Mouse (Mus musculus) hindbrain, embryonic 13.5 days (tissue): Measurements from ENCODE around the gene Esp24. TPM values are rescaled to one million over a fixed set of nuclear protein-coding genes. Genes with fewer than 3 reads are reported as not detected.
"Not testable (repeated sequence)": the region's sequence is repeated elsewhere in the genome, so short reads cannot be mapped to it uniquely, and the experiment has no call there.

Experiments used
- ATAC-seq: fragments of 200-750 bp; cut with Nextera tagmentation; 2 replicates; pipeline ENCODE4 v1.8.0; 2017; ENCODE audit warnings: moderate TSS enrichment; ENCODE audit not compliant: low FRiP score
- H3K27ac ChIP-seq: fragments of 300-500 bp; sonication (generic); 2 replicates; pipeline ENCODE4 v1.5.1; 2015; ENCODE audit warnings: inconsistent platforms, mild to moderate bottlenecking, moderate library complexity
- H3K27me3 ChIP-seq: fragments of 300-500 bp; sonication (generic); 2 replicates; pipeline ENCODE4 v1.6.1; 2015; ENCODE audit warnings: mild to moderate bottlenecking, inconsistent platforms
- H3K36me3 ChIP-seq: fragments of 300-500 bp; sonication (generic); 2 replicates; pipeline ENCODE4 v1.6.1; 2015; ENCODE audit warnings: mild to moderate bottlenecking, inconsistent platforms
- H3K4me1 ChIP-seq: fragments of 300-500 bp; sonication (generic); replicated peaks from 2 replicates; pipeline ENCODE4 v1.6.1; 2015; ENCODE audit warnings: inconsistent platforms
- H3K4me2 ChIP-seq: fragments of 300-500 bp; sonication (generic); 2 replicates; pipeline ENCODE4 v1.6.1; 2015; ENCODE audit warnings: inconsistent platforms, mild to moderate bottlenecking, moderate library complexity
- H3K4me3 ChIP-seq: fragments of 300-500 bp; sonication (generic); 2 replicates; pipeline ENCODE4 v1.5.1; 2015; ENCODE audit warnings: mild to moderate bottlenecking, inconsistent platforms
- H3K9ac ChIP-seq: fragments of 300-500 bp; sonication (generic); 2 replicates; pipeline ENCODE4 v1.6.1; 2015; ENCODE audit warnings: mild to moderate bottlenecking, inconsistent platforms
- H3K9me3 ChIP-seq: fragments of 300-500 bp; sonication (generic); 2 replicates; pipeline ENCODE4 v1.6.1; 2016; ENCODE audit warnings: inconsistent platforms
- WGBS: fragments of 180-500 bp; shearing (Covaris S2); methylation state at CpG from one replicate; pipeline ENCODE4 v1.1.7; 2015; 5-methylcytosine and 5-hydroxymethylcytosine counted together
- polyA plus RNA-seq: library from polyadenylated mRNA; unstranded; fragments of >200 nt; fragmentation: Nextera tagmentation; extraction: Ambion mirVana; gene quantifications from 2 replicates; pipeline ENCODE4 v1.2.1, GENCODE M21; 2015

Gene Esp24
- not detected in 2 replicates for polyA plus RNA-seq

DNA sequence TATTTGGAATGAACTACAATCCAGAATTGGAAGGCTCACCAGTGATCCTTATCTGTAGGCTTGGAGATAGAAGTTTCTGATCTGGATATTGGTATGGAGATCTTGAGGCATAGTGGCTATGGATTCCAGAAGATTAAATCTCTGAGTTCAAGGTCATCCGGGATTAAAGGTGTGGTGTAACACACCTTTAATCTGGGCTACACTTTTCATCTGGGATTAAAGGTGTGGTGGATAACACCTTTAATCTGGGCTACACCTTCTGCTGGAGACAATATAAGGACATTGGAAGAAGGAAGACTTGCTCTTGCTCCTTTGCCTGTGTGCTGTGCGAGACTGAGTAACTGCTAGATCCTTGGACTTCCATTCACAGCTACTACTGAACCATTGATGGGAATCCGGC is at the start of gene Esp24:
TSS of gene Esp24 (plus strand) at position 301 of the 400 bp plus-strand sequence.
- H3K27me3 ChIP-seq, H3K4me3 ChIP-seq, H3K27ac ChIP-seq, H3K4me1 ChIP-seq, H3K4me2 ChIP-seq, H3K9me3 ChIP-seq, ATAC-seq, H3K9ac ChIP-seq, H3K36me3 ChIP-seq: not testable (repeated sequence)
- 88% methylated on average over 3 of the region's 3 CpGs for WGBS

DNA sequence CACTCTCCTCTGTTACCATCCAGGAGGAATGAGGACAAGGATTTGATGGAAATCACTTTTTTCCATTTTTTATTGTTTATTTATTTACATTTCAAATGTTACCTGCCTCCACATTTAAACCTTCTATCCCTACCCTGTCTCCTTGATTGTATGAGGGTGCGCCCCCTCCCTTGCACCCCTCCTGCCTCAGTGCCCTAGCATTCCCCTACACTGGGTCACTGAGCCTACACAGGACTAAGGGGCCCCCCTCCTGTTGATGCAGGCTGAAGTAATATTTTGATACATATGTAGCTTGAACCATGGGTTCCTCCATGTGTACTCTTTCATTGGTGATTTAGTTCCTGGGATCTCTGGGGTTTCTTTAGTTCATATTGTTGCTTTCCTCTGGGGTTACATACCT is 26.6 kb upstream of the Esp24 start:
- no peak overlapping the region for H3K9ac ChIP-seq
- 88% methylated on average over 1 of the region's 1 CpGs for WGBS
- ATAC-seq: no peak
- H3K36me3 ChIP-seq: no peaks in the 10 kb centered on the region
- no peaks in the 10 kb centered on the region for H3K27me3 ChIP-seq
- no peak overlapping the region for H3K27ac ChIP-seq
- no peaks in the 10 kb centered on the region for H3K9me3 ChIP-seq
- H3K4me1 ChIP-seq: no peaks in the 10 kb centered on the region
- no peak overlapping the region for H3K4me2 ChIP-seq
- no peak overlapping the region for H3K4me3 ChIP-seq

DNA sequence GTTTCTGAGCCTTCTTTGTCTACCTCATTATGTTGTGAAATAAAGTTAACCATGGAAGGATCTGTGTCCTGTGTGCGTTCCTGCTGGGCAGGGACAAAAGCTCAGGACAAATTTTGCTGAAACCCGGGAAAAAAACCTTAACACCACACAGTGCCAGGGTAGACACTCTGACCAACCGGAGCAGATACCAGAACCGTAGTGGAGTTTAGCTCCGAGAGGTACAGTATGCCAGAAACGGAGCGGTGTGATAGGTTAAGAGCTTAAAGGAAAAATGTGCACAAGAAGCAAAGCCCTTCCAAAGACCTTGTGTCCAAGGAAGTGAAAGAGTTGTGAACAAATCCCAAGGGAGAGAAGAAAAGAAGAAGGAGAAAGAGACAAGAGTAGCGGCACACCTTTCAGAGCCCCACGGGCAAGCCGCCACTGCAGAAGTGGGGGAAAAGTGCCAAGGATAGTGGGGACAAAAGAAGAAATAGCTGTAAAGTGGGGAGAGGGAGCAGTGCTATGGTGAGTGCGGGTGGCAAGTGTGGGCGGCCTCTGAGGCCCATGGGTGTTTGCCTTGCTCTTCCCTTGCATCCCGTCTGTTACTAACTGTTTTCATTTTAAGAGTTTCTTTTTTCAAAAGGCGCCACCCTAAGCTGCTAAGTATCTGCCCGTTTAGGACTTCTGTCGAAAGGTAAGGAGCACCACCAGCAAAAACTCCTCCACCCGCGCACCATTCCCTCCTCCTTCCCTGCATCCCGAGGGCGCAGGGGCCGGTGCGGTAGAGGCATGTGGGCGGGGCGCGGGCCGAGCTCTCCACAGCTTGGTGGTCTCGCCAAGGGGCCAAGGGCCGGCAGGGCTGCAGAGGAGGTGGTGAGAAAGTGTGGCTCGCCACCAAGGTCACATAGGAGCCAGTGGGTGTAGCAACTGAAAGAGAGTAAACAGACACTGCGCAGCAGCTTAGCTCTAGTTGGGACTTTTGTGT is 25.5 kb upstream of the Esp24 start:
- Histone ChIP-seq H3K27ac (no peak overlapping the region), H3K9me3 (no peaks in the 10 kb centered on the region), H3K27me3 (no peaks in the 10 kb centered on the region), H3K4me1 (no peaks in the 10 kb centered on the region), H3K9ac (no peak overlapping the region), H3K4me3 (peak overlapping the region; percentile 32), H3K4me2 (peak overlapping the region; percentile 48), H3K36me3 (no peaks in the 10 kb centered on the region)
- WGBS: 42% methylated on average over 30 of the region's 30 CpGs
- 0 out of 2 replicates have a peak, but pooled peaks have one; percentile 24 for ATAC-seq

DNA sequence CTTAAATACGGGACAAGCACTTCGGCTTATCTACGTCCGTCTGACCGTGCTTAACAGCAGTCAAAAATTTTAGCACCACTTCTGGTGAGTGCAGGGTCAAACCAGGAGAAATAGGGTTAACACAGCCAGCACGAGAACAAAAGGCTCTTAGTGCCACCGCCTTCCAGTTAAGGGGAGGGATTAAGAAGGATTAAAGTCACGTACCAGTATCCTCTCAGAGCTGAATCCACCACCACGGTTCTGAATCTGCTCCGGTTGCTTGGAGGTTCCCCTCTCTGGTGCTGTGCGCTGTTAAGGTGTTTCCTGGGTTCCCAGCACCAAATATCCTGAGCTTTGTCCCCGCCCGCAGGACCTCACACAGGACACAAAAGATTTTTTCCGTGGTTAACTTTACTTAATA is 19.3 kb upstream of the Esp24 start:
- H3K27me3 ChIP-seq: no peaks in the 10 kb centered on the region
- no peak overlapping the region for H3K27ac ChIP-seq
- no peaks in the 10 kb centered on the region for H3K4me1 ChIP-seq
- H3K36me3 ChIP-seq: no peaks in the 10 kb centered on the region
- no peak overlapping the region for H3K9ac ChIP-seq
- H3K9me3 ChIP-seq: peaks cover 12% of the 10 kb centered on the region
- H3K4me3 ChIP-seq: no peak overlapping the region
- ATAC-seq: no peak
- H3K4me2 ChIP-seq: no peak overlapping the region
- 65% methylated on average over 14 of the region's 14 CpGs for WGBS

DNA sequence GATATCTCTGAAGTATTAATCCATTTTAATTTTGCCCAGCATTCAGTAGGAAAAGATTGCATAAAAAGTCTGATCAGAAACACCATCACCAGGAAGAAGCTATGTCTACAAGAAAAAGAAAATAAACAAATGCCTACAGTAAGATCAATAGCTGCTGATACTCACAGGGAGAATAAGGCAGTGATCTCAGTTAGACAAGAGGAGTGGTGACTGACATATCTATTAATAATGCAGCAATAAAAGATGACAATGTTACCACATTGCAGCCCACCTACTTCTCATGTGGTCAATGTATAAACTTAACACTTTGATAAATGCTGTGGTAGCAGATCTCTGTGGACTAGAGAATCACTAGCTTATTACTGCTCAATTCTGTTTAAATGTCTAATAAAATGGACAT is 6.7 kb downstream of the Esp24 start, which contains the start of gene Gm21903:
TSS of gene Gm21903 (minus strand) at position 101 of the 400 bp plus-strand sequence.
- Histone ChIP-seq H3K9ac (no peak within 1 kb of the TSS), H3K4me2 (no peak within 1 kb of the TSS), H3K4me1 (no peaks in the 10 kb centered on the region), H3K36me3 (no peaks in the 10 kb centered on the region), H3K27ac (no peak within 1 kb of the TSS), H3K27me3 (no peaks in the 10 kb centered on the region), H3K4me3 (no peak within 1 kb of the TSS), H3K9me3 (0 out of 2 replicates have a peak, but pooled peaks cover 3% of the 10 kb centered on the region)
- no peak for ATAC-seq

DNA sequence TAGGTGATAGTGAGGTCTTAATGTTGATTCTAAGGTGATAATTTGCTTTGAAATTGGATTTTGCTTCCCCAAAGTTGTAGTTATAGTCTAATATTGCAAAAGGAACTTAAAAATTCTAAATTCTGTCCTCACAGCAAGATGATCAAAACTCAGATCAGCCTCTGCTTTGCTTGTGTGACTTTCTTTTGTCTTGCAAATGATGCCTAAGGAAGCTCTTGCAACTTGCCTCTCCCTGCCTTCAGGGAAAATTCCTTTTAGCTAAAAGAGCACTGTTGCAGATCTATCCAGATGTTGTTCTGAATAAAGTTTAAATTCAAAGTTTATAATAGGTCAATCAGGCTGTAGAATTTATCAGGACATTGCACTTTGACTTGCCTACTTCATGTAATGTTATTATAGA is 27.1 kb downstream of the Esp24 start:
- no peak overlapping the region for H3K4me3 ChIP-seq
- no peak for ATAC-seq
- H3K27me3 ChIP-seq: no peaks in the 10 kb centered on the region
- H3K4me1 ChIP-seq: no peaks in the 10 kb centered on the region
- no peak overlapping the region for H3K4me2 ChIP-seq
- H3K9me3 ChIP-seq: peaks cover 9% of the 10 kb centered on the region; the same call in 1 of the 2 replicates
- no peaks in the 10 kb centered on the region for H3K36me3 ChIP-seq
- H3K27ac ChIP-seq: no peak overlapping the region
- H3K9ac ChIP-seq: no peak overlapping the region

DNA sequence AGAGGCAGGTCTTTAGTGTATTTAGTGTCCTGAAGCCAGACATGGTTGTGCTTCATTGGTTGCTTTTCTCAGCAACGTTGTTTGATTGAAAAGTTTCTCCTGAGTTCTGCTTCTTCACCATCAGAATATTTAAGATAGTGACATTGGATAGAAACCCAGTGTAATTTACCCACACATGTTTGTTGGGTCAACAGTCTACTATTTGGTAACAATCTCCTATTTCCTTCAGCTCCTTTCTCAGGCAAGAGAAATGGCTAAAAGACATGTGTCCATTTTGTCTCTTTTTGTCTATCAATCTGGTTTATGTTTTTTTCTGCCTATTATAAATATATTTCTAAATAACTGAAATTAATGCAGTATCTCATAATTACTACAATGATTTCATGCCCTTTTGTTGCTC is 40.4 kb downstream of the Esp24 start, which contains the start of gene Esp23:
TSS of gene Esp23 (minus strand) at position 101 of the 400 bp plus-strand sequence.
- Histone ChIP-seq H3K9ac (no peak within 1 kb of the TSS), H3K4me2 (no peak within 1 kb of the TSS), H3K27ac (no peak within 1 kb of the TSS), H3K9me3 (peaks cover 11% of the 10 kb centered on the region; the same call in 1 of the 2 replicates), H3K36me3 (no peaks in the 10 kb centered on the region), H3K4me1 (no peaks in the 10 kb centered on the region), H3K27me3 (no peaks in the 10 kb centered on the region), H3K4me3 (no peak within 1 kb of the TSS)
- ATAC-seq: no peak
- 57% methylated on average over 1 of the region's 1 CpGs for WGBS

Other genes starting within 250 kb of the Esp24 start
- not detected in 2 replicates for gene Gm21903, start 6.6 kb downstream of the Esp24 start, polyA plus RNA-seq
- gene Esp23, start 40.3 kb downstream of the Esp24 start, polyA plus RNA-seq: not detected in 2 replicates
- not detected in 2 replicates for gene Esp22, start 58.6 kb downstream of the Esp24 start, polyA plus RNA-seq